Mouse (Mus musculus) thymus, postnatal 4 days (tissue): ENCODE results near the gene Phactr4.
A peak's percentile ranks its signal among the peaks of the same experiment; 100 is the strongest.

Experiments used
- DNase-seq: peaks from one replicate; pipeline ENCODE4 v3.0.0; 2021

The Phactr4 gene

DNA sequence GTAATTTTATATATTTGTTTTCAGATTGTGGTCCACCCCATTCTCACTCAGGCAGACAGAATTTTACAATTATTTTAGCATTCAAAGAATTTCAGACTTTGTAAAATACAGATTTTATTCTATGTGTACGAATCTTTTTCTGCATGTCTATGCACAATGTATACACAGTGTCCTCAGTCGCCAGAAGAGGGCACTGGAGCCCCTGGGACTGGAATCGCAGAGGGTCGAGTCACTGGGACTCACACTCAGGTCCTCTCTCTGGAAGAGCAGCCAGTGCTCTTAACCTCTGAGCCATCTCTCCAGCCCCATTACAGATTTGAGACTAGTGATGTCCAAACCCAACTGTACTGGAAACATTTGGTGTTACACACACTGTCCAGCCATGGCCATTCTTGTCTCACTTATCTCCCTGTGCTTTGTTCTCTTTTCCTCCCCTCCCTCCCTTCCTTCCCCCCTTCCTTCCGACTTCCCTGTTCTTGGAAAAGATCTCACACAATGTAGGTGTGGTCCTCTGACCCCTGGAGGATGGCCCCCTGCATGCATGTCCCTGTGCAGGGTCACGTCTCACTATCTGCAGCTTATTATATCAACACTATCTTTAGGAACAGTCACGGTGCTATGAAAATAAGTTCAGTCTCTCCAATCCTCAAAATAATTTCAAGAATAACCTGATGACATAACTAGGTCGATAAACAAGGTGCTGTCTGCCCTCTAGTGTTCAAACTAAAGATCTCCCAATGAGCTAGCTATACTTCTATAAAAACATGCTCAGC lies 10.8 kb downstream of the Phactr4 start:
- peak; percentile 71 for DNase-seq

DNA sequence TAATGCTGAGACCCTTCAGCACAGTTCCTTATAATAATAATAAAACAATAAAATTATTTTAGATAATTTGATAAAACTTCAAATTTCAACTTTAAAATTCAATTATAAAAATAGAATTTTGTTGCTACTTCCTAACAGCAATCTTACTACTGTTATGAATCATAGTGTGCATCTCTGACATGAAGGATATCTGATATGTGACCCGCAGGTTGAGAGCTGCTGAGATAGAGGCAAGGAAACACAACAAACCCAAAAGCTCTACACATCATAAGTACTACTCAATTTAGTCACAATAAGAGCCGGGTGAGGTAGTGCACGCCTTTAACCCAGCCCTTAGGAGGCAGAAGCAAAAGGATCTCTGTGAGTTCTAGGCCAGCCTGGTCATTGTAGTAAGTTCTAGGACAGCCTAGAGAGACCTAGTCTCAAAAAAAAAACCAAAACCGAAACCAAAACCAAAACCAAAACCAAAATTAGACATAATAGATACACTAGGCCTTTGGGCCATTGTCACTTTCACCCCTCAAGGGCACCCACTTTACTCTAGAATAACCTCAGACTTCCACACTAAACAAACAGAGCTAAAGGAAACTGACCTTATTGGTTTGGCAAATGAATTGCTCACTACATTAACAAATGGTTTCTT lies 12.6 kb downstream of the Phactr4 start:
- no peak for DNase-seq

DNA sequence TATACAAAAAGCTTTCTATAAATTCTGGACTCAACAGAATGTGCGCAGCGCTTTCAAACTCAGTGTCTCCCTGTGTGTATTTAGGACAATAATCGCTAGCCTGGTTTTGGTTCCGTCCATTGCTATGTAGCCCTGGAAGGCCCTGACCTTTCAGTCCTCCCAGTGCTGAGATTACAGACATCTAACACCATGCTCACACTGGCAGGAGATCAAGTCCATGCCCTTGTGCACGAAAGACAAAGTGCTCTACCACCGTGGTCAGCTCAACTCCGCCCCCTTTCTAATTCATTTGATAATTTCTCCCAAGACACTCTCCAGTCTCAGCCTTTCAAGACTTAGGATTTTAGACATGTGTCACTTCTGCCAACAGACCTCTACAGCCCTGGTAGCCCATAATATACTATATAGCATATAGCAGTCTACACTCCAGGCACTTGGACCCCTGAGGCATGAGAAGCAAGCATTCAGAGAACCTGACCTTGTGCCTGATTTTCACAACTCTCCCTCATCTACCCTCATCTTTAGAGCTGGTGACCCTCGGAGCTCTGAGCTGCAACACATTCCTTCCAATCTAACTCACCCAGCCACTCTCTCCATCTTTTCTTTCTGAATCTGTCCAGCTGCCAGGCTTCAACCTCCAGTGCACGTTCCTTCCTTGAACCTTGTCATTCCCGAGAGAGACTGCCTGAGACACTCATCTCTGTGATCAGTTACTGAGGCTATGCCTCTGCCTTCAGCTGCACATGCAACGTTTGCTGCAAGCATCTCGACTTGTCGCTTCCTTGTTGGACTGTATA lies 15.7 kb downstream of the Phactr4 start:
- no peak for DNase-seq

GRCm38 (mm10) chr4:132404588-132404987 lies 17.7 kb downstream of the Phactr4 start:
- DNase-seq = no peak

GRCm38 (mm10) chr4:132403063-132403660 lies 19.1 kb downstream of the Phactr4 start:
- no peak for DNase-seq

DNA sequence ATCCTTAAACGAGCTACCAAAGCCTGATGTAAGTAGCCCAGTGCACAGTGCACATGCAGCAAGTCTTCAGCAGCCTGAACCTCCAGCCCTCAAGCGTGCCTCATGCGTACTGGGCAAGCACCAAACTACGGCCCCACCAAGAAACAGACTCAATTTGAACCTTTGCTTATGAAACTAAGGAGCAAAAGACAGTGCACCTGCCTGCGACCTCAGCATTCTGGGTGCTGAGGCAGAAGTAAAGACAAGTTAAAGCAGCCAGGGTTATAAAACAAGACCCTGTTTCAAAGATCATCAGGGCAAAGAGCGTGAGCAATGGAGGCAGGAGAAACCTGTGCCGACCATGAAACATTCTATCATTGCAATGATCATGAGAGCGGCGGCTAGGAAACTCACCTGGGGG lies 21.3 kb downstream of the Phactr4 start:
- DNase-seq = no peak

GRCm38 (mm10) chr4:132398863-132399262 lies 23.4 kb downstream of the Phactr4 start:
- no peak for DNase-seq

DNA sequence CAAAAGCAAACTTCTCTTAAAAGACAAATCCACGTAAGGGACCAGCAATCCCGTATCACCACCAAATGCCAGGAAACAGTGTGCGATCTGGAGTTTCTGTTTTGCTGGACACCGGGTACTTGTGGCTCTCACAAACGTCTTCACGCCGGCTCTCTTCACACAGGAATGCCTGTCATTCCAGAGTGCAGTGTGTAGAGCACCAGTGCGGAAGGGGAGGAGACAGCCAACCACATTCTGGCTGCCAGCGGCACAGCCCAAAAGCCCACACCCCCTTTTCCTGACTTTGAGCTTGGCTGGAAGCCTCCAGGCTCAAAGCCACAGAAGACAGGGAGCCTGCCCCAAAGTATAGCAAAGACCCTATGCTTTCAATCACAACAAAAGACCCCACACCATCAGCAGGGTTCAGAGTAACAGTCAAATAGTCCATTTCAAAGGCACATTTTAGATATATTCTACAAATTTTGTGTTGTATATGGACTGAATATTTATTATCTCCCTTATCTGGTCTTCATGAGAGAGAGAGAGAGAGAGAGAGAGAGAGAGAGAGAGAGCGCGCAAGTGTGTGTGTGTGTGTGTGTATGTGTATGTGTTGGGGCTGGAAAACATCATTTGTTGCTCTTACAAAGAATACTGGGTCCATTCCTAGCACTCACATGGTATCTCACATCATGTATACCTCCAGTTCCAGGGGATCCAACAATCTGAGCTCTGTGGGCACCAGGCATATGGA lies 24.1 kb downstream of the Phactr4 start:
- no peak for DNase-seq

DNA sequence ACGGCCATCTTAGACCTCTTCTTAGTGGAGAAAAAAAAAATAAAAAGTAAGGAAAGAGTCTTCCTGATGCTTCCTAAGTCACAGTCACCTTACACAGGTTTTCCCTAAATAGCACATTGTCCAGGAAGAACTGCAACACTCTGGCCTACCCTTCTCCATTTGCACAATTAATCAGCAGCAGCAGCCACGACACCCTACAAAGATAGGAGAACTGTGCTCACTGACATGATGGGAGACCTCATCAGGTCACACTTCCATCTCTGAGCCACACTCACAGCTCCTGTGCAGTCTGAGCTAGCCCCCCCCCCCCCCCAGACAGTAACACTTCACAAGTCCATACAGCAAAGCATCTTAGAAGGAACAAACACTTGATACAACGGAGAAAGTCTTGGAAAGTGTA lies 25.2 kb downstream of the Phactr4 start:
- DNase-seq = no peak

DNA sequence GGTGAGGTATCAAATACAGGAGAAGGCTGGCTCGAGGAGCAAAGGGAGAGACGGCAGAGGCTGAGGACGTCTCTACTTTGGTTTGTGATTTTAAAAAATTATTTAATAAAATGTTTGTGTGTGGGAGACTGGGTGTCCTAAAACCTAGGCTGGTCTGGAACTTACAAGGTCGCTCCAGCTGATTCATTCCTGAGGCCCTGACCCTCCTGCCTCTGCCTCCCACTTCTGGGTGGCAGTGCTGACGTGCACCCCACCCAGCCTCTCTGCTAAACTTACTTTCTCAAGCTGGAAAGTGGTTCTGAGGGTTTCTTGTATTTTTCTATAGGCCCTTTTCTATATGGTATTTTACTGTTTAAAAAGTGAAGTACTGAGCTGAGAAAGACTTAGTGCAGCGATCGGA lies 26.0 kb downstream of the Phactr4 start:
- no peak for DNase-seq

GRCm38 (mm10) chr4:132391063-132391740 lies 31.1 kb downstream of the Phactr4 start:
- DNase-seq = no peak

DNA sequence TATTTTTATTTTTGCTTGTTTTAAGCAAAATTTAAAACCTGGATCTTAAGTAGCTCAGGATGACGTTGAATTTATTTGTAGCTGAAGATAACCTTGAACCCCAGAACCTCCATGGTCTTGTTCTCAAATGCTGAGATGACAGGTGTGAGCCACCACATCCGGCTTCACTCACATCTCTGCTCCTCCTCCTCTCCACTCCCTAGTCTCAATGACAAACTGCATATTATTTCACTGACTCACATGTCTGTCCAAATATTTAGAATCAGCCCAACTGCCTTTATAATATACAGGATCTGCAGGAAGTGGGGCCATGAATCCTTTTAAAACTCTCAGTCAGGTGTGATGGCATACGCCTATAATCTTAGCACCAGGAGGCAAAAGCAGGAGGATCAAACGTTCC lies 33.0 kb downstream of the Phactr4 start:
- no peak for DNase-seq

DNA sequence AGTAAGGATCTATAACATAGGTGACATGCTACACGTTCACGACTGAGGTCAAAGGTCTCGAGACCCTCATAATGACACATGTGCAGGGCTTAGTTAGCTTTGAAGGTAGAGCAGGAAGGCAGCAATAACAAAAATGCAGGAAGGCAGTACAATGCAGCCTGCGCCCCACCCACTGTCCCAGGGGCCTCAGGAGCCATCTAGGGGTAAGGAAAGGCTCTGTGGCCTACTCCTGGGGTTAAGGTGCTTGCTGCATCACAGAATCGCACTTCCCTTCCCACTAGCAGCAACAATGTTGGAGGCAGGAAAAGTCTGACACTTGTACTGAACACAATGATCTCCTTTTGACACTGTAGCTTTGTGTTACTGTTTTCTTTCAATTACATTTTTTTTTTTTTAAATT lies 34.7 kb downstream of the Phactr4 start:
- DNase-seq = peak; percentile 27

DNA sequence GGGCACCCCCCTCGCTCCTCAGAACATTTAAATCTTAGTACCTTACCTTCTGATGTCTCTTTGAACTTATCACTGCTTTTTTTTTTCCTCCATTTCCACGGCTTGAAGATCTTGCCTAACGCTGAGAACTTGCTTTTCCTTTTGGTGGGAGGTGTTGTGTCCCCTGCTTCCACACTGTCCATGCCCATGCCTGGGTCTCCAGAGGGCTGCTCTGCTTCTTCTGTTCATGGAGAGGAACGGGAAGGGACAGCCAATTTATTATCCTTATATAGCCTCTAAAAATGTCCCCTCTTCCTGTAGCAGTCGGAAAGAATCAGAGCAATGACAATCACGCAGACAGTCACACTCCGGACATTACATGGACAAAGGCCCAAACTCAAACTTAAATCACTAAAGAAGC lies 35.4 kb downstream of the Phactr4 start:
- DNase-seq = no peak

DNA sequence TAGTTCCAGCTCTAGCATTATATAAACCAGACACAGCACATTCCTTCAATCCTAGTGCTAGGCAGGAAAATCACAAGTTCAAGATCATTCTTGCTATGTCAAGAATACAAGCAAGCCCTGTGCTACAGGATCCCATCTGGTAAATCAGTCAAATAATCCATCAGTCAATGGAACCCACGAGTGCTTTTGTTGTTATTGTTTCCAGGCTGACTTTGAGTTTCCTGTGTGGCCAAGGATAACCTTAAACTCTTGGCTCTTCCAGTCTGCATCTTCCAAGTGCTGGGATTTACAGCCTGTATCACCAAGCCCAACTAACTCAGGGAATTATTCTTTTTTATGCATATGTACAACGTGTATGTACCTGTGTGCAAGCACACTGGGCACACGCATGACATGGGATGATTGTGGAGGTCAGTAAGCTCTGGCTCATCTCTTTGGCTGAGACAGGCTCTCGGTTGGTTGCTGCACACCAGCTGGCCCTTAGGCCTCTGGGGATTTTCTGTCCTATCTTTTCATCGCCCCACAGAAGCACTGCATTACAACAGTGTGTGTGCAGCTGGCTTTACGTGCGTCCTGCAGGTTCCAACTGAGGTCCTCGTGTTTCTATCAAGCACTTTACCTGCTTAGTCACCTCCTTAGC lies 36.4 kb downstream of the Phactr4 start:
- no peak for DNase-seq

DNA sequence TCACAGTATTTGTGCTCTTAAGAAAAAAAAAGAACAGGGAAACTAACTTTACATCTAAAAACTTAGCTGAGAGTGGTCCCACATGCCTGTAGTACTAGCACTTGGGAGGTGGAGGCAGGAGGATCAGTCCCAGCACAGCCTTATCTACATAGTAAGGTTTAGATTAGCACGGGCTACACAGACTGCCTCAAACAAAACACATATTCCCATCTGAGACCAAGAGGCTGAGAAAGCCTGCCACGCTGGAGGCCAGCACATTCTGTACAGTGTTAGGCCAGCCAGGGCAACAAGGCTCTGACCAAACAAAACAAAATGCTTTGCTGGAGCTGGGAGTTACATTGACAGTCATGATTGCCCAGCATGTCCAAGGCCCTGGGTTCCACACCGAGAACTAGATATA lies 38.8 kb downstream of the Phactr4 start:
- no peak for DNase-seq

GRCm38 (mm10) chr4:132382296-132382695 lies 40.0 kb downstream of the Phactr4 start:
- no peak for DNase-seq

- DNase-seq = no peak
Observed at GRCm38 (mm10) chr4:132380965-132381616, 41.2 kb downstream of the Phactr4 start.

GRCm38 (mm10) chr4:132373820-132374219 lies 48.5 kb downstream of the Phactr4 start:
- DNase-seq = no peak

DNA sequence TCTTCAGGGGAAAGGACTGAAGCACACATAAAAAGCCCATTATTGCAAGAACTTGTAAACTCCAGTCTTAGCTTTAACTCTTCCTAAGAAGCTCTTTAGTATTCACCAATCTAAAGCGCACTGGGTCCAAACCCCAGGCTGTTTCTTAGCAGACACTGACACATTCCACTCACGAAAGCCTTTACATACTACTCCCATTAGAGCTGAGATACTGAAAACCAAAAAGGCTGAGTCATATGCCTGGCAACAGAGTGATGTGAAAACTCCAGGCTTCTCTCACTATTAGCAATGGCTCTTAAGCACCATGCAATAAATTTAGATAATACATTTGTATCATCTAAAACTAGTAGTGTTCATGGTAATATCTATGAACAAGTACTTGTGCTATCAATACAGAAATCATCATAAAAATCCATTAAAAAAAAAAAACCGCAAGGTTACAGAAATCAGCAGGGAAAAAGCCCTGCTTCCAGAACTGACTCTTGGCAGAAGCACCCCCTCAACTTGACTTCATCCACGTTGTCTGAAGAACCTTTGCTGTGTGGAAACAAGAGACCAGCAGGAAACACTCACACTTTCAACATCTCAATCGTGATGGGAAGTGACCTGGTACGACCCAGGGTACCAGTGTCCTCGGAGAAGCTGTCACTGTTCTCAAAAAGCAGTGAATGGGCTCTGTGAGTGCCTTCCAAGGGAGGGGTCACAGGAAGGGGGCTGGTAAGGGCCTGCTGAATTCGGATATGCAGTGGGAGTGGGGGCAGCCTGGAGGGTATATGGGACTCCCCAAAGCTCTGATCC lies 52.1 kb downstream of the Phactr4 start:
- DNase-seq = no peak
